Mouse (Mus musculus): ENCODE results near the gene Hist2h2bb. TPM values are rescaled to one million over a fixed set of nuclear protein-coding genes. Genes with fewer than 3 reads are reported as not detected.
A peak's percentile ranks its signal among the peaks of the same experiment; 100 is the strongest.
"Not testable (repeated sequence)": the region's sequence is repeated elsewhere in the genome, so short reads cannot be mapped to it uniquely, and the experiment has no call there.

Gene Hist2h2bb
- total and polyA plus RNA-seq, 2 experiments from 2014 or later: 0.59 to 225 TPM

DNA sequence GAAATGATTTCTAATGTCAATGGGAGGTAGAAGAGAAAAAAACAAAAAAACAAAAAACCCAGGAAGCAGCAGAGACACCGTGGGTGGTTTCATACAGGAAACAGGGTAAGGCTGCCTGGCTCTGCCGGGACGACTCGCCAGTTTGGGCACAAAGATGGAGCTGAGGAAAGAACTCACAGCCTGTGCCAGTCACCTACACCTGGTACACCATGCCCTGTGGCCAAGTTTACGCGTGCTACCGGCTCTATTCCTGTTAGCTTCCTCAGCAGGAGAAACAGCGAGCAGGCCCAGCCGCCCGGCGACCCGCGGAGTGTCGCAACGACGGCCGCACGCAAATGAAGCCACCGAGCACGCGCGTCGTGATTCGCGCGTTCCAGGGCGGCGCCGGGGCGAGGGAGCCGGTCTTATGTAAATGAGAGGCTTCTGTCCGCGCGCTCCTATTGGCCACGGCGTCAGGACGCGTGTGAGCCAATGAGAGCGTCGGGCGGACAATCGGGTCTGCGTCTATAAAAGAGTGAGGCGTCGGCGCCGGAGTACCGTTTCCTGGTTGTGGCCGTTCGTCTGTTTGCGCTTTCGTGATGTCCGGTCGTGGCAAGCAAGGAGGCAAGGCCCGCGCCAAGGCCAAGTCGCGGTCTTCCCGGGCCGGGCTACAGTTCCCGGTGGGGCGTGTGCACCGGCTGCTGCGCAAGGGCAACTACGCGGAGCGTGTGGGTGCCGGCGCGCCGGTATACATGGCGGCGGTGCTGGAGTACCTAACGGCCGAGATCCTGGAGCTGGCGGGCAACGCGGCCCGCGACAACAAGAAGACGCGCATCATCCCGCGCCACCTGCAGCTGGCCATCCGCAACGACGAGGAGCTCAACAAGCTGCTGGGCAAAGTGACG, 24.3 kb upstream of the Hist2h2bb start, which contains the start of gene Hist2h2aa1:
Hist2h2aa1 (plus strand) TSS at position 495 of the 884 bp plus-strand sequence.
- Histone ChIP-seq H3K27ac (ENCODE audit: low read depth) (peak within 1 kb of the TSS; percentile 98), H3K9ac (replicated peaks; ENCODE audit: low read depth, low read length) (peak within 1 kb of the TSS; percentile 75), H3K4me2 (ENCODE audit: low read depth, low read length) (peak within 1 kb of the TSS; percentile 64), H3K4me3 (ENCODE audit: low read depth, low read length) (peak within 1 kb of the TSS; percentile 53), H3K4me1 (ENCODE audit: control insufficient read depth, insufficient read depth) (peaks cover 42% of the 10 kb centered on the region)
- peak; percentile 79 for TF ChIP-seq EP300 (IDR thresholded peaks at IDR 0.05; ENCODE audit: low read depth)
- under 1% methylated on average over 19 of the region's 88 CpGs for WGBS
- not testable (repeated sequence) for H3K27me3 ChIP-seq (ENCODE audit: control insufficient read depth, insufficient read depth, low read length); H3K9me3 ChIP-seq (replicated peaks; ENCODE audit: control insufficient read depth, low read length); H3K36me3 ChIP-seq (replicated peaks; ENCODE audit: control insufficient read depth, insufficient read depth, low read length)
- DNase-seq (ENCODE audit: low spot score): peak; percentile 66
- peak; percentile 83 for ATAC-seq (ENCODE audit: insufficient read depth, low read depth)

DNA sequence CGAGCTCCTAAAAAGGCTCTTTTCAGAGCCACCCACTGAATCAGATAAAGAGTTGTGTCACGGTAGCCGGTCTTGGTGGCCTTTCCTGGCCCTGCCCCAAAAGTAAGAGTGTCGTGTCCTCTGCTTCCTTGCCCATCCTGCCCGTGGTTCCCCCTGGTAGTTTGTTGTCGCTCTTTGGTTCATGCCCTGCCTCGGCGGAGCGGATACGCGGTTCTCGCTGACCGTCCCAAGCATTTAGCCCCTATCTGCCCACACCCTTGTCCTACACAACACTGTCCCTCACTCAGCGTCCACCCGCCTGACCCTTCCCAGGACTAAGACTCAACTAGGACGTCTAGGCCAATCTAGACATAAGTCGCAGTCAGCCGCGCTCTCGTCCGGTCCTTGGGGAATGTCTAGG, 23.5 kb upstream of the Hist2h2bb start:
- not testable (repeated sequence) for H3K27me3 ChIP-seq (ENCODE audit: control insufficient read depth, insufficient read depth, low read length); H3K9me3 ChIP-seq (replicated peaks; ENCODE audit: control insufficient read depth, low read length); ATAC-seq (ENCODE audit: insufficient read depth, low read depth); H3K4me2 ChIP-seq (ENCODE audit: low read depth, low read length); H3K36me3 ChIP-seq (replicated peaks; ENCODE audit: control insufficient read depth, insufficient read depth, low read length); DNase-seq (ENCODE audit: low spot score); H3K9ac ChIP-seq (replicated peaks; ENCODE audit: low read depth, low read length)
- peaks cover 41% of the 10 kb centered on the region for H3K4me1 ChIP-seq (ENCODE audit: control insufficient read depth, insufficient read depth)
- WGBS: 0% methylated on average over 10 of the region's 21 CpGs
- peak overlapping the region; percentile 84 for H3K27ac ChIP-seq (ENCODE audit: low read depth)
- H3K4me3 ChIP-seq (ENCODE audit: low read depth, low read length): peak overlapping the region; percentile 32; the same call in 1 of the 2 replicates

DNA sequence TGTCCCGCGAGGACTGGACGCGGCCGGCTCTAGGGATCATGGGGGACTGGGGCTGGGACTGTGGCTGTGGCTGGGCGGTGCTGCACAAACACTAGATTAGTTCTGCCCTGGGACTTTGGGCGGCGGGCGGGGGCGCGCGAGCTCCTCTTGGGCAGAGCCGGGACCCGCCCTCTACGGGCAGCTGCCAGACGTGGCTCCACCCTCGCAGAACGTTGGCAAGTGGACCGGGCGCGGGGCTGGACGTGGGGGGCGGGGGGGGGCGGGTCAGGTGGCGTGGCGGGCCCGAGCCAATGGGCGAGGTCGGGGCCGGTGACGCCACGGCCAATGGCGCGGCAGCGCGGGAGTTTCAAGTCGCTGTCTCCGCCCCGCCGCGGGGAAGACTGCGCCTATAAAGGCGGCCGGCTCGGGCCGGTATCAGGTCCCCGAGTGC, 23.1 kb upstream of the Hist2h2bb start, which contains the start of gene Hist2h3c1:
Hist2h3c1 (plus strand) TSS at position 259 of the 430 bp plus-strand sequence.
- Histone ChIP-seq H3K27ac (ENCODE audit: low read depth) (peak within 1 kb of the TSS; percentile 84), H3K9ac (replicated peaks; ENCODE audit: low read depth, low read length) (peak within 1 kb of the TSS; percentile 64)
- not testable (repeated sequence) for DNase-seq (ENCODE audit: low spot score)

DNA sequence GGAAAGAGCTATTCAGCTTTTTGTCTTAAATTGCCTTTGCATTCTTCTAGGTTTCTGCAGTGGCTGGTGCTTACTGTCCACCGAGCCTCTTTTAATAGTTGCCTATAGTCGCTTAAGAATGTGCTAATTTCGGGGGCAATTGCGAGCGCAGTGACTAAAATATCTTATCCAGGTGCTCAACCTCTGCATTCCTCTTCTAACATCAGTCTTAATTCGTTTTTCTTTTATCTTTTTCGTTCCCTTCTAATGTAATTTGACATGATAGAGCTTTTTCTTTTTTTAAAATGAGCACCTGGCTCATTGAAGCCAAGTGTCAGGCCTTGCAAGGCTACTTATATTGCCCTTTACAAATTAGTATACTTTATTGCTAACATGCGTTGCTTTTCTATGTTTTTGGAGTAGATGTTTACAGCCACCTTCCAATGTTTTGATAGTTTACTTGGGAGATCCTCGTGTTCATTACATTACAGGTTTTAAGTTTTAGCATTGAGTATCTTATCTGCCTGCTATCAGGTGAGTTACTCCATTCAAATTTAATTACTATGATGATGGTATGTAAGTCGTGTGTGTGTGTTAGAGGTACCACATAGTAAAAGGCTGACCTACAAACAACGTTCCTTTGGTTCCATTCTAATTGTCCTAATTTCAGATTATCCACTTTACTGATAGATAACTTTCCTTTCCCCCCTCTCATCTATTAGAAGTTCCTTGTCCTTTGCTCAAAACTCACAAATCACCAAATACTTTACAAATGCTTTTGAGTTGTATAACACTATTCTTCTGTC, 22.0 kb upstream of the Hist2h2bb start:
- TF ChIP-seq EP300 (IDR thresholded peaks at IDR 0.05; ENCODE audit: low read depth) (no peak), CTCF (IDR thresholded peaks at IDR 0.05; ENCODE audit: low read depth) (no peak)
- H3K4me2 ChIP-seq (ENCODE audit: low read depth, low read length): peak overlapping the region; percentile 59
- peaks cover 38% of the 10 kb centered on the region for H3K4me1 ChIP-seq (ENCODE audit: control insufficient read depth, insufficient read depth)
- no peaks in the 10 kb centered on the region for H3K36me3 ChIP-seq (replicated peaks; ENCODE audit: control insufficient read depth, insufficient read depth, low read length)
- ATAC-seq (ENCODE audit: insufficient read depth, low read depth) (no peak), DNase-seq (ENCODE audit: low spot score) (no peak)
- no peaks in the 10 kb centered on the region for H3K27me3 ChIP-seq (ENCODE audit: control insufficient read depth, insufficient read depth, low read length)
- peak overlapping the region; percentile 38; the same call in 1 of the 2 replicates for H3K27ac ChIP-seq (ENCODE audit: low read depth)
- peak overlapping the region; percentile 44 for H3K4me3 ChIP-seq (ENCODE audit: low read depth, low read length)
- H3K9me3 ChIP-seq (replicated peaks; ENCODE audit: control insufficient read depth, low read length): no peaks in the 10 kb centered on the region
- H3K9ac ChIP-seq (replicated peaks; ENCODE audit: low read depth, low read length): peak overlapping the region; percentile 64
- 9% methylated on average over 11 of the region's 11 CpGs for WGBS

More for the DNA sequence above, 23.1 kb upstream of the Hist2h2bb start, which contains the start of gene Hist2h3c1:
- WGBS: 0% methylated on average over 12 of the region's 47 CpGs
- not testable (repeated sequence) for H3K36me3 ChIP-seq (replicated peaks; ENCODE audit: control insufficient read depth, insufficient read depth, low read length); H3K9me3 ChIP-seq (replicated peaks; ENCODE audit: control insufficient read depth, low read length); H3K27me3 ChIP-seq (ENCODE audit: control insufficient read depth, insufficient read depth, low read length)
- Histone ChIP-seq H3K4me3 (ENCODE audit: low read depth, low read length) (peak within 1 kb of the TSS; percentile 44), H3K4me2 (ENCODE audit: low read depth, low read length) (peak within 1 kb of the TSS; percentile 59), H3K4me1 (ENCODE audit: control insufficient read depth, insufficient read depth) (peaks cover 38% of the 10 kb centered on the region)
- peak; percentile 91 for ATAC-seq (ENCODE audit: insufficient read depth, low read depth)

DNA sequence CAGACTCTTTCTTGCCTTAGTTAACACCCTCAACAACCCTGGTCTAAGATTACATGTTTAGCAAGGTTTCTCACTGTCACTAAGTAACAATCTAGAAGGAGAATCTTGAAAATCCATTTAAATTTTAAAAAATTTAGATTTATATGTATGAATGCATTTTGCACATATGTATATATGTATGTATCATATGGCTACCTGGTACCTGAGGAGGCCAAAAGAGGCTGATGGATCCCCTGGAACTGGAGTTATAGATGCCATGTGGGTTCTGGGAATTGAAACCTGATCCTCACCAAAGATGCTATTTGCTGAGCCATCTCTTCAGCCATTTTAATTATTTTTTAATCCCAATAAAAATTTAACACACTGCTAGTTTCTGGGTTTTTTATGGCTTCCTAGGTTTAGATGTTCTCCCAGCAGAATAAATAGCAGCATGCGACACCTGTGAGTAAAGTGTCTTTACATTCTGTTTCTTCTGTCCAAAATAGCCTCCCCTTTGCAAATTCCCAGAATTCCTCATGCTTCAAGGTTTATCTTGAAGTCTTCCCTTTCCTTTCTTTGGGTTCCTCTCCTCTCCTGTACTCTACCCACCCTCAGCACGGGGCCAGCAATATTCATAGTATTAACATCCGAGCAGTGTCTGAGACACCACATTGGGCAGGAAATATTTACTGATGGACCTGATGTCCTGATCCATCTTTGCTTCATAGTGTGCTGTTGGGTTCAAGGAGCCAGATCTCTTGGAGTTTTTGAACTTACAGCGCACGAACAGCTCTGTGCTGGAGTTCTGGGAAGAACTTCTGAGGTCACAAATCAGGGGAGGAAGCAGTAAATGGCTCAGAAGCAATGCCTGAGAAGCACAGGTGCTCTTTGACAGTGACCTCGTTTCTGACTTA, 21.2 kb upstream of the Hist2h2bb start:
- WGBS: 53% methylated on average over 6 of the region's 6 CpGs
- Histone ChIP-seq H3K27ac (ENCODE audit: low read depth) (peak overlapping the region; percentile 22; the same call in 1 of the 2 replicates), H3K4me1 (ENCODE audit: control insufficient read depth, insufficient read depth) (peaks cover 38% of the 10 kb centered on the region), H3K36me3 (replicated peaks; ENCODE audit: control insufficient read depth, insufficient read depth, low read length) (no peaks in the 10 kb centered on the region), H3K27me3 (ENCODE audit: control insufficient read depth, insufficient read depth, low read length) (no peaks in the 10 kb centered on the region), H3K9me3 (replicated peaks; ENCODE audit: control insufficient read depth, low read length) (no peaks in the 10 kb centered on the region), H3K4me2 (ENCODE audit: low read depth, low read length) (peak overlapping the region; percentile 59), H3K9ac (replicated peaks; ENCODE audit: low read depth, low read length) (no peak overlapping the region), H3K4me3 (ENCODE audit: low read depth, low read length) (peak overlapping the region; percentile 44)
- DNase-seq (ENCODE audit: low spot score) (no peak), ATAC-seq (ENCODE audit: insufficient read depth, low read depth) (no peak)
- TF ChIP-seq CTCF (IDR thresholded peaks at IDR 0.05; ENCODE audit: low read depth) (no peak), EP300 (IDR thresholded peaks at IDR 0.05; ENCODE audit: low read depth) (no peak)
